Mouse (Mus musculus): ENCODE results near the gene Prss12.

GRCm38 (mm10) chr3:123460436-123460835 is 13.7 kb downstream of the Prss12 start:
- TF ChIP-seq POLR2A (IDR thresholded peaks at IDR 0.05; ENCODE audit: extremely low read depth, insufficient read depth, low read length) (no peak), CTCF (IDR thresholded peaks at IDR 0.05; ENCODE audit: low read depth, low read length) (no peak)
